Mouse (Mus musculus) left cerebral cortex, postnatal 36 days (tissue): ENCODE results near the gene Rcl1. TPM values are rescaled to one million over a fixed set of nuclear protein-coding genes. Genes with fewer than 3 reads are reported as not detected.

Source experiments
- DNase-seq, 2 experiments: peaks; one replicate each; pipeline ENCODE4 v3.0.0; 2021 to 2022; ENCODE audit warnings: low spot score in 2 of 2, mixed read lengths in 1 of 2
- intact Hi-C: fragments of 180-260 bp; cut with DNase I; formaldehyde crosslinking; loops from one replicate; pipeline ENCODE4 v1.15.1; 2025
- total RNA-seq, 2 experiments: library from RNA; stranded (reverse); gene quantifications; 2 replicates each; pipeline ENCODE4 v1.2.3; 2021

Gene Rcl1
- total RNA-seq, 2 experiments from 2014 or later: 14.2 to 16.8 TPM

DNA sequence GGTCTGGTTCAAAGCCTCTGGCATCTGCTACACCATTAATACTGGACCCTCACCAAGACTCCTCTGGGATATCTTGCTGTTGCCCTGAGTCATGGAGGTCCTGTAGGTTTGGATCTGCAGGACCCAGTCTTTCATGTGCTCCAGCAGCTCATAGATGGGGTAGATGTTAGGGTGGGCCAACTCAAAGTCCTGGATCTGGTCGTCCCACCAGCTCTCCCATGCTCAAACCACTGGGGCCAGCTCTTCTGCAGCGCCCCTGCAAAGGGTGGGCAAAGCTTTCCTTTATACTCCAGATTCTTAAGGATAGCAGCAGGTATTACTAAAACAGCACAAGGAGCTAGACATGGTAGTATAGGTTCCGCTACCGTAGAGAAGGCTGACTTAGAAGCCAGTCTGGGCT is 4.6 kb downstream of the Rcl1 start:
- DNase-seq: no peak
- intact Hi-C loops: no loop called here

DNA sequence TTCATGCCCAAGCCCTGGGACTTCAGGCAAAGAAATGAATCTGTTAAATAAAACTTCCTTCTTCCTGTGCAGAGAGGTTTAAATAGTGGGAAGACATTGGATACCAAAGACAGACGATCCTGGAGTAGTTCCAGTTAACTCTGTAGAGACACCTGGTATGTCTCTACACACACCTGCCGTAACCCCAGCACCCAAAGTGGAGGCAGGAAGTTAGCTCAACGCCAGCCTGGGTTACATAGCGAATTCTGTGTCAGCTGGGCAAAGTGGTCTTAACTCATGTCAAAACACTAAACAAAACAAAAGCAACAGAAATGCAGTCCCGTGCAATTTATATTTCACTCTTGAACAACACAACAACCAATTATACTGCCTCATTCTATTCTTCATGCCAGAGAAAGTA is 5.1 kb downstream of the Rcl1 start:
- intact Hi-C loops: no loop called here
- no peak for DNase-seq

DNA sequence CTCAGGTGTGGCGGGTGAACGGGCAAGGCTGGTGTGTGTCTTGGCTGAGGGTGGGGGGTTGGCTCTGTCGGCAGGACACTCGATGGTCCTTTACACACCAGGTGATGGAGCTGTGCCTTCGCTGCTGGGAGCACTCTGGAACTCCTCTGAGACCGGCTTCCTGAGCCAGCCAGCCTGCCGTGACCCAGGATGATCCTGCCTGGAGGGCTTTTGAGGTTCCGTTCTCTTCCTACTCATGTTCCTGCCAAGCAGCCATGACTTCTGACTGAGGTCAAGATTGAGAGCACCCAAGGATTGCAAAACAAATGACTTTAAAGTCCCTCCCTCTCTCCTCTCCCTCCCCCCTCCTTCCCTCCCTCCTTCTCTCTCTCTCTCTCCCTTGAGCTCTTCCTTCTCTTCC is 11.5 kb downstream of the Rcl1 start:
- intact Hi-C loops: no loop called here
- DNase-seq: no peak

DNA sequence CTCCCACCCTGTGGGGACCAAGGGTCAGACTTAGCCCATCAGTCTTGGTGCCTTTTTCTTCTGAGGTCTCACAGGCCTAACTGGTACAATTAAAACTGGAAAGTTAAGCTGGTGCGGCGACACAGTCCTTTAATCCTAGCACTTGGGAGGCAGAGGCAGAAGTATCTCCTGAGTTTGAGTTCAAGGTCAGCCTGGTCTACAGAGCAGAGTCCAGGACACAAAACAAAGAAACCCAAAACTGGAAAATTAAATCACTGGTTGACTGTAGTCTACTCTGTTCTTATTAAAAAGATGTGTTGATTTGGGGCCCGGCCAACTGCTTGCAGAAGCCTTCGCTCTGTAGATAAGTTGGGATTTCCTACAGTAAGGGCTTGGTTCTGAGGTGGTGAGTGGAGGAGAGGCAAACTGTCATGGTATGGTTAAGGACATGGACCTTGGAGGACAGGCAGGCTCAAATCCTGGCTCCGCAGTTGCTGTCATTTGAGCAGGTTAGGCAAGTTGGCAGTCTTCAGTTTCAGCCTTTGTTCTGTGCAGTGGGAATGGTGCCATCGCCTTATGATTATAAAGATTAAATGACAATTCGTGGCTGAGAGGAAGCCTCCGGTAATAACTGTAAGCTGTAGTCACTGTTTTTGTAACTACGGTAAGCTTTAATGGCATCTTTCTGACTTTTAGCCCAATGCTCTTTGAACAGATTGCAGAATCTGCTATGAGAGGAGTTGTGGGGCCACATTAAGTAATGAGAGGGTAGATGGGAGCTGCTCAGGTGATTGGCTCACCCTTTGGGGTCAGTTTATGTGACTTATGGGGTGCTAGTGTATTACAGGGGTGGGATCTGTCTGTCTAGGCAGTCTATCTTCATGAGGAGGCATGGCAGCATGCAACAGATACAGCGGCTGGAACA is 12.8 kb downstream of the Rcl1 start:
- DNase-seq: no peak
- intact Hi-C loops: no loop called here

DNA sequence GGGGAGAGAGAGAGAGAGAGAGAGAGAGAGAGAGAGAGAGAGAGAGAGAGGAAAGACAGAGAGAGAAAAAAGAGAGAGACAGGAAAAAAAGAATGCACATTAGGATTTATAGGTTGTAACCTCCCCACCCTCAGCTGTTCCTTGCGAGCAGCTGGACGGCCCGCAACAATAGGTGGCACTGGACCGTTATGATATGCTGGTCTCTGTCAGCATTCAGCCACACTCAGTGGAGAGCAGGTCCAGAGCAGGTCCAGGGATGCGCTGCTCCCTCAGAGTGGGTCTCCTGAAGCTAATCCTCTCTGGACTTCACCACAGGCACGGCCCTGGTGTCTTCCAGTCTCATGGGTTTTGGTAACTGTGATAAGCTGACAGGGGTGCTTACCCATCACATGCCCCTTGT is 15.6 kb downstream of the Rcl1 start:
- no peak for DNase-seq
- intact Hi-C loops: no loop called here

DNA sequence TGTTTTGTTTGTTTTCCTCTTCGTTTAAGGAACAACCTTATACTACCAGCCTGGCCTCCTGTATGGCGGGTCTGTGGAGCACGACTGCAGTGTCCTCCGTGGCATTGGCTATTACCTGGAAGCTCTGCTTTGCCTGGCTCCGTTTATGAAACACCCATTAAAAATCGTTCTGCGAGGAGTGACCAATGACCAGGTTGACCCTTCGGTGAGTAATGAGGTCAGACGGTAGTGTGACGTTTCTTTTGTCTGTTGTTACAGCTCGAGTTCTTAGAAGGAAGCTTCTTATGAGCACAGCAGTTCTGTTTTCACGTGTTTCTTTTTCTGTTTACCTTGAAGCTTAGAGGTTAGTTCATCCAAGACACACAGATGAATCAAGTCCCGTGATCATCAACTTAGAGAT is 17.0 kb downstream of the Rcl1 start:
- intact Hi-C loops: no loop called here

DNA sequence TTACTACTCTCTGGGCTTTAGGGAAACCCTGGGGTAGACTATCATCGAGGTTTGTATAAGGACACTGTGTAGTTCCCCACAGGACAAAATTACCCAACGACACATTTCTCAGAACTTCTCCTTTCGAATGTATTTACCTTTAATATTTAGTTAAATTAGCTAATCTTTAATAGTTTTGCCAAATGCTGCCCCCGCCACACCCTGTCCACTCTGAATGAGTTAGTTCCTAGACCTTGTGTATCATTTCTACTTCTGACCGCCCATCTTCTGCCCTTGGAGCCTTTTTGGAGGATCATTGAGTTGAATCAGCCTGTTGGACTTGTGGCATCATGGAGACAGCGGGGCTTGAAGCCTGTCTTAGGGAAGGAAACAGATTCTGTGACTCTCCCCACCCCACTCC is 19.1 kb downstream of the Rcl1 start:
- intact Hi-C loops: no loop called here
- DNase-seq: no peak

More for the DNA sequence above, 17.0 kb downstream of the Rcl1 start:
- DNase-seq: no peak

DNA sequence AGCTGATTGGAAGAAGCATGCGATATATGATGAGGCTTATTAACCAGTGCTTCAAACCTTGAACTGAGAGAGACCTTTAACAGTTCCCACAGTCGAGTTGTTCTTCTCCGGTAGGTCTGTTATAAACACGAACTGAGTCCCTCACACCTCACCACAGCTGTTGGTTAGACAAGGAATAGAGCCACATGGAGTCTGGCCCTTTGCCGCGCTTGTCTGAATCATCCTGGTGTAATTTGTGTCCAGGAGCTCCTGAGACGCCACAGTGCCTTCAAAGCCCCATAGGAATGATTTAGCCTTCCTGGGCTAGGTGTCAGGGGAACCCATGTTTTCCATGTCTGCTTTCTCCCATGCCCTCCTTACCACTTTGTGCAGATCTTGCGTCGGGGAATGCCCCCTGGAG is 20.2 kb downstream of the Rcl1 start:
- intact Hi-C loops: no loop called here
- DNase-seq: no peak

DNA sequence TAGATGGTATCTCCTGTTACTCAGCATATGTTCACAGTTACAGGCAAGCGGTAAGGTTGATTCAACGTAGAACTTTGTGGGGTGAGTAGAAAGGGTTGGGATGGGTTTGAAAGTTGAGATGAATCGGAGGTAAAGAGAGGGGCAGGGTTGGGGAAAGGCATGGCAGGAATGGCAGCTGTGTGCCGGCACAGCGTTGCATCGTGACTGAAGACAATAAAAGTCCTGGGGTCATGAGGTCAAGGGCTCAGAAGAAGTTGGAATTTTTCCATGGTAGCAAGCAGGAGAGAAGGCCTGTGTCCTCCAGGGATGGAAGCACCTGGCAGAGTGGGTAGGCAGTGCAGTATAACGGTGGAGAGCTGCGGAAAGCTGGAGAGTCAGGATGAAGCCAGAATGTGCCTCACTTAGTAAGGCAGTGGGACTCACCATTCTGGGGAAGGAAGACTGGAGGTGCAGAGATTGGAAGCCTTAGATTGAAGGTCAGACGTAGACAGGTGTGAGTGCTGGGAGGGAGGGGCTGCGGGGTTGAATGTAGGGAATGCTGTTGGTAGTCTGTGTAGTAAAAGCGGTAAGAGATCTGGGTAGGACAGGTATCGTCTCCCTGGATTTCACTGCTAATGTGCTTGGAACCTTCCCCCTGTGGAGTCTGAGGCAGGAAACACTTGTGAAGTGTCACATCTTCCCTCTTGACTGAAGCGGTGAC is 23.9 kb downstream of the Rcl1 start:
- intact Hi-C loops: no loop called here
- no peak for DNase-seq

DNA sequence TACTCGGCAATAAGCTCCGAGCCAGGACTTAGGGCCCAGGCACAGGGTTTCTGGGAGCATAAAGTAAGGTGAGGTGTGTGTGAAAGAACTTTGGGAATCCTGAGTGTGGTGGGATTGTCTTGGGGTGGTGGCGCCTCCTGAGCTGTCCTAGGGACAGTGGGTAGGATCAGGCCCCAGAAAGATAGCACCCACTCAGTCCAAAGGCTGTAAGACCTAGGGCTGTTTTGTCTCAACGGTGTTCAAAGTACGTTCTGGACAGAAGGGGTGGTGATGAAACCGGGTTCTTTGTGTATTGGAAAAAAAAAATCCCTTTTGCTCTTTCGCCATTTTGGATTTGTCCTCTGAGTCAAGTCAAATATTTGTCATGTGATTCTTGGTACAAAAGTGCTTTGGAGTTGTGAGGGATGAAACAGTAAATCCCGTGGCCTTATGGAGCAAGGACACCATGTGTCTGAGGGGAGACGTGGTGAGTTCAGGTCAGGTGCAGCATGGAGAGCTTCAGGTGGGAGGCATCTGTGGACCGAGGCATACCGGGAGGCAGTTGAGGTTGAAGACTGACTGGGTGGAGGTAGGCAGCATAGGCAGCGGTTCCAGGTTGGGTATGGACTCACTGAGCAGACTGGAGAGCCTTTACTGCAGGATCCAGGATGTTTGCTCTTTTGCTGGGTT is 25.3 kb downstream of the Rcl1 start:
- intact Hi-C loops: no loop called here

DNA sequence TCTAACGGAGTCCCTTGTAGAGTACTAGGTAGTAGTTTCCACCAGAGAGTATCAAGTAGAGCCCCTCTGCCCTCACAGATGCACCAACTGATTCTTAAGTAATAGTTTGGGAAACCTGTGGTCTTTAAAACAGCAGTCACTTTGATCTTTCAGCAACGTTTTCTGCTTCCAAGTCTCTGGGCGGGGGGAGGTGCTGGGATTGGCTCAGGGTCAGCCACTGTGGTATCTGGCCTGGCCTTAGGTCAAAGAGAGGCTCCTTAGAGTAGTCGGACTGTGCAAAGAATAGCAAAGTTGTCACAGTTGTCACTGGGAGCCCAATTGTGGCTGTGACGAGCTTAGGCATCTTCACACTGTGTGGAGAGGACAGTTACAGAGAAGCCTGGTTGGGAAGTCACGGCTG is 26.2 kb downstream of the Rcl1 start:
- DNase-seq: no peak

More for the DNA sequence above, 25.3 kb downstream of the Rcl1 start:
- no peak for DNase-seq

DNA sequence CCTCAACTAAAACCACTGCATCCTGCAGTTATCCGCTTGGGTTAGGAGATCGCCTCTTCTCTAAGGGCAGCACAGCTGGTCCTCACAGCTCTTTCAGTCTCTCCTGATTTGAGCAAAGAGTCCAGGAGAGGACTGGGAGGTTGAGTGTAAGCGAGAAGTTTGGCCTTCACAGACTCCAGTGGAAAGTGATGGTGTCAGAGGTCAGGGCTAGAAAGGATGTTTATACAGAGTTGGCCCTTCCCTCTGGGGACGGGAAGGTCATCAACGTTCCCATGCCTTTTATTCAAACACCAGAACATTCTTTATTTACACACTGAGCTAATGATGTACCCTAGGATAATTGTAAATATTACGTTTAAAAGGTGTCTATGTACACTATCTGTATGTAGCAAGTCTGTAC is 27.0 kb downstream of the Rcl1 start:
- DNase-seq: no peak
- intact Hi-C loops: no loop called here

More for the DNA sequence above, 26.2 kb downstream of the Rcl1 start:
- intact Hi-C loops: no loop called here

DNA sequence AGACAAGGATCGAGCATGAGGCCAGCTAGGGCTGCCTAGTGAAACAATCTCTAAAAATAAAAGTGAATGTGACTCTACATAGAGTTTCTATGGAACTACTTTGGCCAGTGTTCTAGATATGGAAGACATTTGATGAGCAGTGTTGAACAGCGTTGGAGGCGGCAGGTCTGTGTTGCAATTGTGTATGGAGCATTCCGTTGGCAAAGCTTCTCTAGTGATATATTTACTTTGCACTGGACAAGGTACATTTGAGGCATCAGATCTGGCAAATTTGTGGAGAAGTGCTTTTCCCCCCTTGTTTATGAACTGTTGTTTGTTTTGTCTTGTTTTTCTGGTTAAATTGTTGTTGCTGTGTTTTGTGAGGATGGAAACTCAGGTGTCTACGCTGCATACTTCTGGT is 28.4 kb downstream of the Rcl1 start:
- intact Hi-C loops: no loop called here
- no peak for DNase-seq

DNA sequence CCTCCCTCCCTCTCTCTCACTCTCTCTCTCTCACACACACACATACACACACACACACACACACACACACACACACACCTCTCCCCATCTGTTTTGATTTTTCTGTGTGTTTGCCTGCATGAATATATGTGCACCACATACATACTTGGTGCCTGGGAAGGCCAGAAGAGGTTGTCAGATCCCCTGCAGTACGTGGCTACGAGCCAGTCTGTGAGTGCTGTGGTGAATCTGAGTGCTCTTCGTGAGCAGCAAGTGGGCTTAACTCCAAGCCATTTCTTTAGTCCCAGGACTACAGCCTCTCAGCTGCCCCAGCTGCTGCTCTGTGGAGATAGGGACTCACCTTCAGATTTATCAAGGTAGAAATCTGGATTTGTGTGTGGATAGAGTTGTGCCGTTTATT is 30.0 kb downstream of the Rcl1 start:
- no peak for DNase-seq
- intact Hi-C loops: no loop called here

DNA sequence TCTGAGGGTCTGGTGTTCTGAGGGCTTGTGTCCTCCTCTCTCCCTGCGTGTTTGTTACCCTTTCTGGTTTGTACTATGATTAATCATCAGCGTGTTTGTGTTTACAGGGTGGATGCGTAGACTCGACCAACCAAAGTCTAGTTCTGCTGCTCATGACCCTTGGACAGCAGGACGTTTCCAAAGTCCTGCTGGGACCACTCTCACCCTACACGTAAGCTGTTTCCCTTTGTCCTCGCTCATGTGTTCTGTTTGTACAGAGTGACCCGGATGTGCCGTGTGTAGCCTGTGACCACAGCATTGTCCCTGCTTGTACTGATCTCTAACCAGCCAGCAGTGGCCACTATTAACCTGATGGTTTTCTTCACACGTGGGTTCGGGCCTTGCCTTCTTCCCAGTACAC is 33.1 kb downstream of the Rcl1 start:
- DNase-seq: no peak
- intact Hi-C loops: no loop called here

DNA sequence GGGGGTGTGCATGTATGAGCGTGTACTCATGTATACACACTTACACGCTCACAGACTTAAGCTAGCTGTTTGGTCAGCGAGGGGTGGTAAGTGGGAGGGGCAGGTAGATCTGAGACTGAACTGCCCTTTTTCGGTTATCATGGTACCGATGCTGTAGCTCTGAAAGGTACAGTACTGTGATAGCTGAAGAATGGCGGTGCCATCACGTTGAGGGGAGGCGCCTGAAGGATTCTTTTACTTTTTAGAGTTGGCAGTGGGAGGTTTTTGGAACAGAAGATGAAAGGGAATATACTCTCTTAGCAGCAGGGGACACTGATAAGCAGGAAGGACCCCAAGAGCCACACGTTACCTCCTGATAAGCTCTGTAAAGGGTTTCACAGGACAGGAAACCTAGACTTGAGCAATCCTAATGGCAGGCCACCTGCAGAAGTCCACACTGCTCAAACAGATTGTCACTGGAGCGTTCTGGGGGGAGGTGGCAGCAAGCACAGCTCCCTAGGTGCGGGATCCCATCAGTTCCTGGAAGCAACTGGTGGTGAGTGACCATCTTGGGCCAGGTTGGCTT is 34.1 kb downstream of the Rcl1 start:
- DNase-seq: no peak
- intact Hi-C loops: no loop called here

DNA sequence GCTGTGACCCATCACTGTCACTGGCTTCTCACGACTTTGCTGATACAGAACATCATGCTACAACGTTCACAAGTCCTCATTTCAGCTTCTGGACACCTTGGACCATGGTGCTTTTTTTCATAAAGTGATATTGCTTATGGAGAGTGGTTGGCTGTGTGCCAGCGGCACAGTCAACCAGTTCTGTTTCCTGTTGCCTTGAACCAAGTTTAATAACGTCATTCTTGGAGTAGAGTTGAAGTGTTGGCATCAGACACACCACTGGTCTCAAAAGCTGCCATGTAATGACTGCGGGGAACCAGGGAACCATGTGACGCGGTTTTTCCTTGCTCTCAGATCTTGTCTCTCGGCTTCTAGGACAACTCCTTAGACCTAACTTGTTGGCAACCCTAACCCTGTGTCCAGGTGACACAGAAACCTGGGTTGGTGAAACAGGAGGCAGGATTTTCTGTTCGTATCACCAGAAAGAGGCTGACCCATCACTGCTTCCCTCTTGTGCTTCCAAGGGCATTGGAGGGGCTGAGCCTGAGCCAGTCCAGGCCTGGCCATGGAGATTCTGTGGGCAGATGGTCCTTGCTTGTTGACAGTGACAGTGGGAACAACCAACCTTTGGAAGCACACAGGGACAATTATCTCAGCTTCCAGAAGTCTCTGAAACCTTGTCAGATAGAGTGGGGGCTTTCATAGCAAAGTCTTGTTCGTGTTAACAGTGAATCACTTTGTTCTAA is 37.5 kb downstream of the Rcl1 start:
- DNase-seq: no peak
- intact Hi-C loops: no loop called here

DNA sequence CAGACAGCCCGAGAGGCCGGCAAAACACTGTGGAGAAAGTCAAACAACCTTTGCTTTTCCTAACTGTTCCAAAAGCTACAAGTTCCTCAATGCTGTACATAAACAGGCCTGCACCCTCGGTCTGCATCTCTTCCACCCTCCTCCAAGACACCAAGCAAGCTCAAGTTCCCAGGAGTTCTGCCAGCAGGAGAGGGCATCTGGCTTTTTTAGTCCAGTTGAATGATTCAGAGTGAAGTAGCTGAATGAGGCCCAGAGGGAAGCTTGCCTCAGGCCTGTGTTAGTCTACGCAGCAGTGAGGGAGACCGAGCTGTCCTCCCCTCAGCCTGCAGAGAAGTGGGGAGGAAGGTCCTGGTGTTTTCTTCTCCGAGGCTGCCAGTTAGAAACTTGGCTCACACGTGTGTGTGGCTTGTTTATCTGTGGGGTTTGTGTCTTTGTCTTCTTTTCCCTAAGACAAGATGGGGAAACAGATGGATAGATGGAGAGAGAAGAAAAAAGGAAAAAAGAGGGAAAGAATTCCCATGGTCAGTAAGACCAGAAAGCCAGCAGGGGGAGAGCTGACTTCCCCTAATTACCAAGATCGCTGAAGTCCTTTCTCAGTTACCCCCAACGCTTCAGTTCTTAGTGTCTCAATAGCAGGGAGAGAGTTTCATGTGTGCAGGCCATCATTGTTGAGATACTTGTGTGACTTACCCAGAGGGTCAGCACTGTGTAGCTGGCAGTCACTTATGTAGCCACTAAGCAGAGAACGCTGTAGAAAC is 38.7 kb downstream of the Rcl1 start:
- intact Hi-C loops: no loop called here
- DNase-seq: peak in 1 of 2 experiments; percentile 7

DNA sequence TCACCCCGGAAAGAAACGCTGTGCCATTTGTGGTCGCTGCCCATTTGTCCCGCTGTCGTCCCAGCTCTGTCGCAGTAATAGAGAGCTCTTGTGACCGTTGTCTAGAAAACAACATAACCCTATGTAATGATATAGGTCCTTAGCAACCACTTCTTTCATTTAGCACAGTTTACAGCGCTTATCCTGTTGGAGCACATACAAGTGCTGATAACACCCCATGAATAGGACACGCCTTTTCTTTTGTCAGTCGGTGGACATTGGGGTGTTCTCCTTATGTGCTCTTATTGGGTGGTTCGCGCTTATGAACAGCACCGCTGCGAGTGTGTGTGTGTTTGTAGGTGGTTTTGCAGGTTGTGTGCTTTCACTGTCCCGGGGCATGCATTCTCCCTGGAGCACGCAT is 39.8 kb downstream of the Rcl1 start:
- intact Hi-C loops: no loop called here
- DNase-seq: no peak
